Mouse (Mus musculus) lung, postnatal 0 days (tissue): ENCODE measurements around the gene Smim24. TPM values are rescaled to one million over a fixed set of nuclear protein-coding genes. Genes with fewer than 3 reads are reported as not detected.

Experiments
- ATAC-seq: fragments of 200-750 bp; cut with Nextera tagmentation; 2 replicates; pipeline ENCODE4 v1.8.0; 2017; ENCODE audit warnings: moderate library complexity
- DNase-seq: peaks from one replicate; pipeline ENCODE4 v3.0.0-alpha.2; 2016; ENCODE audit warnings: low spot score
- H3K27ac ChIP-seq: fragments of 300-500 bp; sonication (generic); 2 replicates; pipeline ENCODE4 v1.5.1; 2014; ENCODE audit warnings: antibody characterized with exemption, mild to moderate bottlenecking, low read length, mixed read lengths
- H3K27me3 ChIP-seq: fragments of 300-500 bp; sonication (generic); replicated peaks from 2 replicates; pipeline ENCODE4 v1.6.1; 2014; ENCODE audit warnings: low read length, mixed read lengths; ENCODE audit not compliant: insufficient read depth
- H3K36me3 ChIP-seq: fragments of 300-500 bp; sonication (generic); 2 replicates; pipeline ENCODE4 v1.6.1; 2014; ENCODE audit warnings: low read length, mixed read lengths; ENCODE audit not compliant: insufficient read depth
- H3K4me1 ChIP-seq: fragments of 300-500 bp; sonication (generic); 2 replicates; pipeline ENCODE4 v1.6.1; 2014; ENCODE audit warnings: antibody characterized with exemption, low read depth, low read length, mixed read lengths; ENCODE audit not compliant: insufficient read depth
- H3K4me2 ChIP-seq: fragments of 300-500 bp; sonication (generic); replicated peaks from 2 replicates; pipeline ENCODE4 v1.6.1; 2014; ENCODE audit warnings: low read depth, mild to moderate bottlenecking, low read length, moderate library complexity, mixed read lengths
- H3K4me3 ChIP-seq: fragments of 300-500 bp; sonication (generic); 2 replicates; pipeline ENCODE4 v1.5.1; 2014; ENCODE audit warnings: low read depth, low read length
- H3K9ac ChIP-seq: fragments of 300-500 bp; sonication (generic); replicated peaks from 2 replicates; pipeline ENCODE4 v1.6.1; 2014; ENCODE audit warnings: low read depth, mild to moderate bottlenecking
- H3K9me3 ChIP-seq: fragments of 300-500 bp; sonication (generic); 2 replicates; pipeline ENCODE4 v1.6.1; 2016; ENCODE audit warnings: low read length, mixed read lengths
- CTCF ChIP-seq: IDR thresholded peaks from 2 replicates; pipeline ENCODE4 v1.5.1; 2016; ENCODE audit warnings: antibody characterized with exemption, mild to moderate bottlenecking
- EP300 ChIP-seq: IDR thresholded peaks from 2 replicates; pipeline ENCODE4 v1.6.1; 2016; ENCODE audit warnings: antibody characterized with exemption, mild to moderate bottlenecking, control low read depth
- WGBS: fragments of 180-500 bp; shearing (Covaris S2); extraction: QIAGEN DNeasy Blood & Tissue Kit; methylation state at CpG from one replicate; pipeline ENCODE4 v1.1.7; 2014; 5-methylcytosine and 5-hydroxymethylcytosine counted together
- polyA plus RNA-seq: library from polyadenylated mRNA; unstranded; fragments of >200 nt; fragmentation: Nextera tagmentation; extraction: Ambion mirVana; gene quantifications from 2 replicates; pipeline ENCODE4 v1.2.1, GENCODE M21; 2015

Smim24 gene
- polyA plus RNA-seq, 1 experiment from 2014 or later, result 3.1 TPM

- peak; percentile 95 for DNase-seq
- Histone ChIP-seq H3K4me3 (peak within 1 kb of the TSS; percentile 70), H3K27me3 (no peaks in the 10 kb centered on the region), H3K4me2 (peak within 1 kb of the TSS; percentile 99), H3K36me3 (no peaks in the 10 kb centered on the region), H3K9me3 (no peaks in the 10 kb centered on the region), H3K27ac (peak within 1 kb of the TSS; percentile 62; the same call in 1 of the 2 replicates), H3K4me1 (peaks cover 14% of the 10 kb centered on the region), H3K9ac (peak within 1 kb of the TSS; percentile 56)
- 4% methylated on average over 59 of the region's 79 CpGs for WGBS
- ATAC-seq, result peak; percentile 94
- no peak for TF ChIP-seq CTCF
- TF ChIP-seq EP300, result no peak
Measured at GRCm38 (mm10) chr10:81356991-81357844, 35.6 kb upstream of the Smim24 start, which contains the start of gene Mfsd12. Gene Mfsd12, plus strand, starts transcription at chr10:81357491.

GRCm38 (mm10) chr10:81358209-81358608 is 34.6 kb upstream of the Smim24 start:
- Histone ChIP-seq H3K27me3 (no peaks in the 10 kb centered on the region), H3K36me3 (no peaks in the 10 kb centered on the region), H3K9ac (peak overlapping the region; percentile 56), H3K27ac (peak overlapping the region; percentile 62), H3K9me3 (no peaks in the 10 kb centered on the region), H3K4me1 (peaks cover 14% of the 10 kb centered on the region), H3K4me3 (peak overlapping the region; percentile 70), H3K4me2 (peak overlapping the region; percentile 99)
- TF ChIP-seq EP300 (no peak), CTCF (no peak)
- WGBS, result 34% methylated on average over 4 of the region's 4 CpGs
- DNase-seq (no peak), ATAC-seq (peak; percentile 8; the same call in 1 of the 2 replicates)

- H3K4me3 ChIP-seq, result peak overlapping the region; percentile 70; the same call in 1 of the 2 replicates
- DNase-seq (peak; percentile 54), ATAC-seq (no peak)
- H3K4me2 ChIP-seq, result peak overlapping the region; percentile 99; the same call in 1 of the 2 replicates
- TF ChIP-seq CTCF, result no peak
- no peak for TF ChIP-seq EP300
- H3K9ac ChIP-seq, result no peak overlapping the region
- peak overlapping the region; percentile 62 for H3K27ac ChIP-seq
- peaks cover 20% of the 10 kb centered on the region for H3K4me1 ChIP-seq
- WGBS, result 58% methylated on average over 1 of the region's 1 CpGs
- H3K9me3 ChIP-seq, result no peaks in the 10 kb centered on the region
- H3K36me3 ChIP-seq, result no peaks in the 10 kb centered on the region
- H3K27me3 ChIP-seq, result no peaks in the 10 kb centered on the region
Measured at GRCm38 (mm10) chr10:81358841-81359240, 34.0 kb upstream of the Smim24 start.

- Histone ChIP-seq H3K4me3 (no peak overlapping the region), H3K36me3 (no peaks in the 10 kb centered on the region), H3K27ac (no peak overlapping the region), H3K9me3 (no peaks in the 10 kb centered on the region), H3K4me2 (no peak overlapping the region), H3K27me3 (no peaks in the 10 kb centered on the region), H3K9ac (no peak overlapping the region), H3K4me1 (peaks cover 31% of the 10 kb centered on the region)
- TF ChIP-seq CTCF (no peak), EP300 (no peak)
- 49% methylated on average over 8 of the region's 8 CpGs for WGBS
- no peak for ATAC-seq
- no peak for DNase-seq
Measured at GRCm38 (mm10) chr10:81360721-81361120, 32.1 kb upstream of the Smim24 start.

GRCm38 (mm10) chr10:81362336-81362949 is 30.4 kb upstream of the Smim24 start:
- no peak for DNase-seq
- peak overlapping the region; percentile 44; the same call in 1 of the 2 replicates for H3K27ac ChIP-seq
- H3K36me3 ChIP-seq, result peaks cover 3% of the 10 kb centered on the region; the same call in 1 of the 2 replicates
- H3K4me2 ChIP-seq, result no peak overlapping the region
- H3K4me3 ChIP-seq, result no peak overlapping the region
- no peaks in the 10 kb centered on the region for H3K9me3 ChIP-seq
- WGBS, result 42% methylated on average over 12 of the region's 12 CpGs
- H3K27me3 ChIP-seq, result no peaks in the 10 kb centered on the region
- no peak overlapping the region for H3K9ac ChIP-seq
- TF ChIP-seq CTCF (no peak), EP300 (no peak)
- peak; percentile 12 for ATAC-seq
- H3K4me1 ChIP-seq, result peaks cover 26% of the 10 kb centered on the region
